Mouse (Mus musculus) stomach, embryonic 15.5 days (tissue): ENCODE measurements around the gene Adra1b. TPM values are rescaled to one million over a fixed set of nuclear protein-coding genes. Genes with fewer than 3 reads are reported as not detected.

Source experiments
- ATAC-seq: fragments of 200-750 bp; cut with Nextera tagmentation; 2 replicates; pipeline ENCODE4 v1.8.0; 2017; ENCODE audit warnings: low read depth, moderate number of reproducible peaks, moderate TSS enrichment; ENCODE audit not compliant: insufficient read depth, low FRiP score
- H3K27ac ChIP-seq: fragments of 300-500 bp; sonication (generic); 2 replicates; pipeline ENCODE4 v1.5.1; 2015; ENCODE audit warnings: mild to moderate bottlenecking, inconsistent platforms
- H3K27me3 ChIP-seq: fragments of 300-500 bp; sonication (generic); replicated peaks from 2 replicates; pipeline ENCODE4 v1.6.1; 2015; ENCODE audit warnings: inconsistent platforms
- H3K36me3 ChIP-seq: fragments of 300-500 bp; sonication (generic); 2 replicates; pipeline ENCODE4 v1.6.1; 2015; ENCODE audit warnings: inconsistent platforms
- H3K4me1 ChIP-seq: fragments of 300-500 bp; sonication (generic); 2 replicates; pipeline ENCODE4 v1.6.1; 2015; ENCODE audit warnings: inconsistent platforms
- H3K4me2 ChIP-seq: fragments of 300-500 bp; sonication (generic); 2 replicates; pipeline ENCODE4 v1.6.1; 2015; ENCODE audit warnings: mild to moderate bottlenecking, inconsistent platforms
- H3K4me3 ChIP-seq: fragments of 300-500 bp; sonication (generic); replicated peaks from 2 replicates; pipeline ENCODE4 v1.5.1; 2015; ENCODE audit warnings: inconsistent platforms
- H3K9ac ChIP-seq: fragments of 300-500 bp; sonication (generic); 2 replicates; pipeline ENCODE4 v1.6.1; 2015; ENCODE audit warnings: inconsistent platforms
- H3K9me3 ChIP-seq: fragments of 300-500 bp; sonication (generic); 2 replicates; pipeline ENCODE4 v1.6.1; 2016; ENCODE audit warnings: inconsistent platforms
- WGBS: fragments of 180-500 bp; shearing (Covaris S2); methylation state at CpG from one replicate; pipeline ENCODE4 v1.1.7; 2015; 5-methylcytosine and 5-hydroxymethylcytosine counted together
- polyA plus RNA-seq: library from polyadenylated mRNA; unstranded; fragments of >200 nt; fragmentation: Nextera tagmentation; extraction: Ambion mirVana; gene quantifications from 2 replicates; pipeline ENCODE4 v1.2.1, GENCODE M21; 2015

Adra1b gene
- polyA plus RNA-seq, 1 experiment from 2014 or later = 0.54 TPM

GRCm38 (mm10) chr11:43790446-43790845, 110.6 kb downstream of the Adra1b start:
- ATAC-seq = no peak
- Histone ChIP-seq H3K27me3 (no peaks in the 10 kb centered on the region), H3K9me3 (no peaks in the 10 kb centered on the region), H3K4me2 (no peak overlapping the region), H3K9ac (no peak overlapping the region), H3K27ac (no peak overlapping the region), H3K4me1 (no peaks in the 10 kb centered on the region), H3K36me3 (no peaks in the 10 kb centered on the region), H3K4me3 (no peak overlapping the region)
- 76% methylated on average over 6 of the region's 6 CpGs for WGBS

DNA sequence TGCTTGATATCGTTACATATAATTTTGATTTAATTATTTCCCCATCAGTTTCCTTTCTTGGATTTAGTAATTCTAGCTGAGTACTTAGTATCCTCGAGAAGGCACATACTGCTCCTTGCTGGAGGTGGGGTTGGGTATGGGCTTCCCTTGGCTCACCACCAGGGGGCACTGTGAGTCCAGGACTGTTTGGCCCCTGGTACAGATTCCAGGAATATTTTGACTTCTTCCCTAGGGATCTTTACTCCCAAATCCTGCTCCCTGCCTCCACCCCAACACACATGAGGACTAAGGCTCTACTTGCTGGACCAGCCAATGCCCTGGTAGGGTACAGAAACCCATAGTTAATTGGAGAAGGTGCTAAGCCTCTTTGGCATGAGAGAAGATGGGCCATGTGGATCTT, 117.2 kb downstream of the Adra1b start:
- Histone ChIP-seq H3K27ac (no peak overlapping the region), H3K36me3 (no peaks in the 10 kb centered on the region), H3K4me1 (no peaks in the 10 kb centered on the region), H3K9me3 (no peaks in the 10 kb centered on the region), H3K4me3 (no peak overlapping the region), H3K9ac (no peak overlapping the region), H3K4me2 (no peak overlapping the region), H3K27me3 (no peaks in the 10 kb centered on the region)
- ATAC-seq = 0 out of 2 replicates have a peak, but pooled peaks have one; percentile 39
- WGBS = 4% methylated on average over 2 of the region's 2 CpGs

DNA sequence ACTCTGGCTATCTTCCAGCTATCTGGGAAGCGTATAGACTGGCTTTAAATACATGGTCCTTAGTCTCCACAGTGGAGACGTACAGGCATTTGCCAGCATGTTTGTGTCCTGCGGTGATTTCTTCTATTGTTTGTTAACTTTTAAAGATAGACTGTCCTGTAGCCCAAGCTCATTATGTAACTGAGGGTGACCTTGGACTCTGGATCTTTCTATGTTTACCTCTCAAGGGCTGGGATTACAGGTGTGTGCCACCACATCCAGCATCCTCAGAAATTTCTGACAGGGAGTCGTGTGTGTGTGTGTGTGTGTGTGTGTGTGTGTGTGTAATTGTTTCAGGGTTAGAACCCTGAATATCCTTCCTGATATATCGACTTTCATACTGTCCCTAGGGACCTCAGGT, 117.9 kb downstream of the Adra1b start:
- no peaks in the 10 kb centered on the region for H3K27me3 ChIP-seq
- H3K36me3 ChIP-seq = no peaks in the 10 kb centered on the region
- no peak for ATAC-seq
- H3K4me1 ChIP-seq = no peaks in the 10 kb centered on the region
- H3K9ac ChIP-seq = no peak overlapping the region
- no peak overlapping the region for H3K4me2 ChIP-seq
- 67% methylated on average over 5 of the region's 5 CpGs for WGBS
- no peak overlapping the region for H3K4me3 ChIP-seq
- H3K9me3 ChIP-seq = no peaks in the 10 kb centered on the region
- H3K27ac ChIP-seq = no peak overlapping the region

GRCm38 (mm10) chr11:43779551-43779950, 121.5 kb downstream of the Adra1b start:
- 62% methylated on average over 5 of the region's 5 CpGs for WGBS
- no peak for ATAC-seq
- Histone ChIP-seq H3K36me3 (no peaks in the 10 kb centered on the region), H3K27ac (no peak overlapping the region), H3K9ac (no peak overlapping the region), H3K4me2 (no peak overlapping the region), H3K4me3 (no peak overlapping the region), H3K4me1 (peaks cover 7% of the 10 kb centered on the region; the same call in 1 of the 2 replicates), H3K27me3 (peaks cover 15% of the 10 kb centered on the region), H3K9me3 (no peaks in the 10 kb centered on the region)

GRCm38 (mm10) chr11:43776324-43776694, 124.7 kb downstream of the Adra1b start:
- Histone ChIP-seq H3K9ac (no peak overlapping the region), H3K9me3 (no peaks in the 10 kb centered on the region), H3K27ac (no peak overlapping the region), H3K4me1 (peaks cover 10% of the 10 kb centered on the region; the same call in 1 of the 2 replicates), H3K4me3 (peak overlapping the region; percentile 37), H3K4me2 (peak overlapping the region; percentile 69), H3K36me3 (no peaks in the 10 kb centered on the region), H3K27me3 (peaks cover 16% of the 10 kb centered on the region)
- WGBS = 23% methylated on average over 8 of the region's 8 CpGs
- no peak for ATAC-seq

DNA sequence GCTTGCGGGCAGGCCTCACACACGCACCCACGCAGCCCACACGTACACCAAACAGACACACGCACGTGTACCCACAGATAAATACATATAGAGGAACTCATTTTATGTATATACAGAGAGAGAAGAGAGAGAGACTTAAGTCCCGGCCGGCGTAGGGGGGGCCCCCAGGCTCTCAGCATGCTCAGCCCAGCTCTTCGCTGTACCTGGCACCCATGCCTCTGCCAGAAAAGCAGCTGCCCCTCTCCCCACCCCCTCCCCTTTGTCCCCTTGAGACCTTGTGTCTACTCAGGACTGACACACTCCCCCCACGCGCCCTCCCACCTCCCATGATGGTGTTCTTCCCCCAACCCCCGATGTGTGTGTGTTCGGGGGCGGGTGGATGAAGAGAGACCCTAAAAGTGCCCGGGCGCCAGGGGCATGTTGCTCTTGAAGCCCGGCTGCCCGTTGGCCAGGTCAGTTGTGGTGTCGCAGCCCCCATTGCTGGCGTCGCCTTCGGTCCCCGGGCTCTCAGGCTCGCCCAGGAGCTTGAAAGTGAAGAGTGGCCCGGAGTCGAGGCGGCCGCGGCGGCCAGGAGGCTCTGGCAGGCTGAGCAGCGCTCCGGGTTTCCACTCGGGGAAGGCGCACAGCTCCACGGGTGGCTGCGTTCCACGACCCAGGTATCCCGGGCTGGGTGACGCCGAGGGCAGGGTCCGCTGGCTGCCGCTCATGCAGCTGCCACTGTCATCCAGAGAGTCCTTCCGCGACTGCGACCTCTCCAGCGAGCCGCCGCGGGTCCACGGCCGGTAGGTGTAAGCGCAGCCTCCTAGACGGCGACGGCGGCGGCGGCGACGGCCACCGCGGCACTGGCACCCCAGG, 125.3 kb downstream of the Adra1b start:
- H3K27ac ChIP-seq = no peak overlapping the region
- peak overlapping the region; percentile 37 for H3K4me3 ChIP-seq
- peak; percentile 67; the same call in 1 of the 2 replicates for ATAC-seq
- 14% methylated on average over 63 of the region's 63 CpGs for WGBS
- no peaks in the 10 kb centered on the region for H3K36me3 ChIP-seq
- H3K27me3 ChIP-seq = peaks cover 16% of the 10 kb centered on the region
- peak overlapping the region; percentile 69 for H3K4me2 ChIP-seq
- no peaks in the 10 kb centered on the region for H3K9me3 ChIP-seq
- H3K9ac ChIP-seq = no peak overlapping the region
- H3K4me1 ChIP-seq = peaks cover 10% of the 10 kb centered on the region; the same call in 1 of the 2 replicates

DNA sequence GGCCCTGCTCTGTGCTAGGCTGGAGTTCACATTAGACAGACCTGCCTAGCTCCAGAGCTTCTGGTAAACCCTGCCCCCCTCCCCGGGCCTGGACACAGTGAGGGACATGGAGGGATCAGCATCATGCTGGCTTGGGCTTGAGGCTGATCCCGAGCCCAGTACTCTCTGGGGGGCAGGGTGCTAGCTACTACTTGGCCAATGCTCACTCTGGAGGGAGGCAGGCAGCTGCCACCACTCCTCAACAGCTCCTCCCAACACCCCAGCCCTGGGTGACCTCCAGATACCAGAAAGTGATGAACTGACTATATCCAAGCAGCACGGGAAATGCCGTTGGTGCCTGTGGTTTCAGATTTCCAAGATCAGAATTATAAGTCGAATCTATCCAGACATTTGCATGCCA, 127.3 kb downstream of the Adra1b start:
- H3K4me2 ChIP-seq = no peak overlapping the region
- H3K4me1 ChIP-seq = peaks cover 10% of the 10 kb centered on the region; the same call in 1 of the 2 replicates
- no peaks in the 10 kb centered on the region for H3K36me3 ChIP-seq
- 0 out of 2 replicates have a peak, but pooled peaks have one; percentile 31 for ATAC-seq
- no peak overlapping the region for H3K27ac ChIP-seq
- H3K9me3 ChIP-seq = no peaks in the 10 kb centered on the region
- peaks cover 16% of the 10 kb centered on the region for H3K27me3 ChIP-seq
- H3K9ac ChIP-seq = no peak overlapping the region
- WGBS = 22% methylated on average over 5 of the region's 5 CpGs
- H3K4me3 ChIP-seq = no peak overlapping the region

GRCm38 (mm10) chr11:43770110-43770509, 130.9 kb downstream of the Adra1b start:
- 76% methylated on average over 4 of the region's 4 CpGs for WGBS
- H3K9ac ChIP-seq = no peak overlapping the region
- H3K4me3 ChIP-seq = no peak overlapping the region
- H3K27me3 ChIP-seq = peaks cover 4% of the 10 kb centered on the region; the same call in 1 of the 2 replicates
- H3K36me3 ChIP-seq = no peaks in the 10 kb centered on the region
- no peaks in the 10 kb centered on the region for H3K9me3 ChIP-seq
- H3K4me2 ChIP-seq = no peak overlapping the region
- H3K27ac ChIP-seq = no peak overlapping the region
- no peak for ATAC-seq
- H3K4me1 ChIP-seq = 0 out of 2 replicates have a peak, but pooled peaks cover 3% of the 10 kb centered on the region

- WGBS = 68% methylated on average over 11 of the region's 11 CpGs
- Histone ChIP-seq H3K4me3 (no peak overlapping the region), H3K4me2 (0 out of 2 replicates have a peak overlapping the region, but pooled peaks have one; percentile 92)
These were observed 133.3 kb downstream of the Adra1b start for GRCm38 (mm10) chr11:43767749-43768148.

DNA sequence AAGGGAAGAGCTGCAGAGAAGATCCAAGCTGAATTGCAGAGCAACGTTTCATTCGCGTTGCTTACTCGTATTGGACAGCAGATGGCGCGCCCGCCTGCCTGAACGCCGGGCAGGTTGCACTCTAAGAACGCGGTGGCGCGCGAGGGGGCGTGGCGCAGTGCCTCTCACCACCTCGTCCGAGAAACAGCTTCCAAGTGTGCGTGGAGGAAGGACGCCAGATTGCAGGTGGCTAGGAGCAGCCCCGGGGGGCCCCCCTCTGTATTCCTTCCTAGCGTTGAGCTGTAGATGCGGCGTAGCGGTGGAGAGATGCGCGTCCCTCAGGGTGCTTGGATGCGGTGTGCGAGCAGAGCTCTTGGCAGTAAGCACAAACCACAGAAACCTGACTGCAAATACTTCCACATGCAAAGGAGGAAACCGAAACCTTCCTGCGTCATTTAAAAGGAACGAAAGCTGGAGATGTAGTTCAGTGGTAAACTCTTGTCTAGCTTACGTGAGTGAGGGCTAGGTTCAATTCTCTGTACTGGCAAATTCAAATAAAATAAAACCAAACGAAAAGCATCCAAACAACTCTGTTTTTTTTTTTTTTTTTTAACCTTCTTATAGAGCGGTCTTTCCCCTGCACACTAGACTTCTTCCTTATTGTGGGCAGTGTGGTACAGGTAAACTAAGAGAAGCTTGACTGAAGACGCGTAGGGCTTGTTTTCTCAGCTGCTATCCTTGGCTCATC, 133.9 kb downstream of the Adra1b start:
- Histone ChIP-seq H3K9me3 (no peaks in the 10 kb centered on the region), H3K27ac (no peak overlapping the region), H3K27me3 (0 out of 2 replicates have a peak, but pooled peaks cover 2% of the 10 kb centered on the region), H3K4me2 (peak overlapping the region; percentile 92), H3K9ac (no peak overlapping the region), H3K4me1 (no peaks in the 10 kb centered on the region), H3K4me3 (peak overlapping the region; percentile 57), H3K36me3 (no peaks in the 10 kb centered on the region)
- ATAC-seq = peak; percentile 81
- 6% methylated on average over 37 of the region's 37 CpGs for WGBS

More at GRCm38 (mm10) chr11:43767749-43768148, 133.3 kb downstream of the Adra1b start:
- no peaks in the 10 kb centered on the region for H3K9me3 ChIP-seq
- ATAC-seq = no peak
- H3K36me3 ChIP-seq = no peaks in the 10 kb centered on the region
- 0 out of 2 replicates have a peak, but pooled peaks cover 2% of the 10 kb centered on the region for H3K27me3 ChIP-seq
- H3K4me1 ChIP-seq = no peaks in the 10 kb centered on the region
- H3K9ac ChIP-seq = no peak overlapping the region
- no peak overlapping the region for H3K27ac ChIP-seq

- no peaks in the 10 kb centered on the region for H3K9me3 ChIP-seq
- H3K4me3 ChIP-seq = no peak overlapping the region
- no peak overlapping the region for H3K4me2 ChIP-seq
- H3K27me3 ChIP-seq = no peaks in the 10 kb centered on the region
- no peaks in the 10 kb centered on the region for H3K4me1 ChIP-seq
- H3K27ac ChIP-seq = no peak overlapping the region
- no peak for ATAC-seq
- no peak overlapping the region for H3K9ac ChIP-seq
- WGBS = 72% methylated on average over 2 of the region's 2 CpGs
- H3K36me3 ChIP-seq = no peaks in the 10 kb centered on the region
These were observed 142.6 kb downstream of the Adra1b start for GRCm38 (mm10) chr11:43758436-43758835.

DNA sequence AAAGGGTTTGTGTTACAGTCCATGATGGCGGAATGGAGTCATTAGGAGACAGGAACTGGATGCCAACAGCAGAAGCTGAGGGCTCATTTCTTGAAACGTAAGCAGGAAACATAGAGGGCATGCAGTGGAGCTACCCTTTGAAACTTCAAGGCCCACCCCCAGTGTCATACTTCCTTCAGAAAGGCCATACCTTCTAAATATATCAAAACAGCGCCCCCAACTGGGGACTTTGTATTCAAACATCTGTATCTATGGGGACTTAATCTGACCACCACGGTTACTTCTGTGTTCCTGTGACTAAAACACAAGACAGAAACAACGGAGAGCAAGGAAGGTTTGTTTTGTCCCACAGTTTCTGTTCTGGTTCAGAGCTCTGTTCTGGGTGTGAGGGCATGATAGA, 145.6 kb downstream of the Adra1b start:
- Histone ChIP-seq H3K4me2 (no peak overlapping the region), H3K4me1 (no peaks in the 10 kb centered on the region), H3K36me3 (no peaks in the 10 kb centered on the region), H3K9me3 (no peaks in the 10 kb centered on the region), H3K27me3 (no peaks in the 10 kb centered on the region), H3K4me3 (no peak overlapping the region), H3K9ac (no peak overlapping the region), H3K27ac (no peak overlapping the region)
- ATAC-seq = no peak
- WGBS = 64% methylated on average over 5 of the region's 5 CpGs
